Mouse (Mus musculus): ENCODE results near the gene Cdk4. TPM values are rescaled to one million over a fixed set of nuclear protein-coding genes. Genes with fewer than 3 reads are reported as not detected.
A peak's percentile ranks its signal among the peaks of the same experiment; 100 is the strongest.

Gene Cdk4
- polyA plus RNA-seq, 1 experiment from 2014 or later: 209 TPM

DNA sequence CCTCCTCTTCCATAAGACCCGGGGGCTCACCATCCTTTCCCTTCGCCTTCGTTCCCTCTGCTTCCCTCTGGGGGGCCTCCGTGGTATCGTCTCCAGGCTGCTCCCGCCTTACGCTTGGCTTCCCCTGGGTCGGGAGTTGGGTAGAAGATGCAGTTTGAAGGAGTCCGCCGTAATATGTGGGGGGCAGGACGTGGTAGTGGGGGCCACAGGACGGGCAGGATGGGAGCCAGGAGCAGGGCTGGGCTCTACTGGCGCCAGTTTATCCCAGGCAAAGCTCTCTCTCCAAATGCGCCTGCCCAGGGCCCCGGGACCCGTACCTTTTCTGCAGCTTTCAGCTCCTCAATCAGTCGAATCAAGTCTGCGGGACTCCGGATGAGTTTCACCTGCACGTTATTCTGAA lies 35.2 kb downstream of the Cdk4 start:
- H3K9ac ChIP-seq (replicated peaks): no peak overlapping the region
- 83% methylated on average over 20 of the region's 20 CpGs for WGBS (ENCODE audit: insufficient replicate concordance)
- TF ChIP-seq CTCF (IDR thresholded peaks at IDR 0.05; ENCODE audit: low read depth): no peak
- no peak for TF ChIP-seq EP300 (IDR thresholded peaks at IDR 0.05; ENCODE audit: low read depth)
- H3K9me3 ChIP-seq (ENCODE audit: low read length): no peaks in the 10 kb centered on the region
- no peak overlapping the region for H3K4me3 ChIP-seq (ENCODE audit: low read depth, low read length)
- no peaks in the 10 kb centered on the region for H3K27me3 ChIP-seq (ENCODE audit: insufficient read depth, low read length)
- ATAC-seq: no peak
- H3K36me3 ChIP-seq (replicated peaks; ENCODE audit: insufficient read depth, low read length): peaks cover 53% of the 10 kb centered on the region
- H3K4me1 ChIP-seq (ENCODE audit: insufficient read depth): peaks cover 25% of the 10 kb centered on the region
- no peak for DNase-seq
- no peak overlapping the region for H3K27ac ChIP-seq (ENCODE audit: low read depth)
- no peak overlapping the region for H3K4me2 ChIP-seq (ENCODE audit: low read depth, low read length)

- Histone ChIP-seq H3K27ac (ENCODE audit: low read depth) (no peak overlapping the region), H3K4me3 (ENCODE audit: low read depth, low read length) (no peak overlapping the region), H3K27me3 (ENCODE audit: insufficient read depth, low read length) (no peaks in the 10 kb centered on the region), H3K9me3 (ENCODE audit: low read length) (no peaks in the 10 kb centered on the region), H3K4me1 (ENCODE audit: insufficient read depth) (peaks cover 23% of the 10 kb centered on the region), H3K9ac (replicated peaks) (no peak overlapping the region), H3K36me3 (replicated peaks; ENCODE audit: insufficient read depth, low read length) (peaks cover 53% of the 10 kb centered on the region), H3K4me2 (ENCODE audit: low read depth, low read length) (no peak overlapping the region)
- no peak for TF ChIP-seq CTCF (IDR thresholded peaks at IDR 0.05; ENCODE audit: low read depth)
- no peak for TF ChIP-seq EP300 (IDR thresholded peaks at IDR 0.05; ENCODE audit: low read depth)
- 82% methylated on average over 10 of the region's 10 CpGs for WGBS (ENCODE audit: insufficient replicate concordance)
- DNase-seq (no peak), ATAC-seq (no peak)
Observed at GRCm38 (mm10) chr10:127099191-127099590, 35.9 kb downstream of the Cdk4 start.

- H3K27ac ChIP-seq (ENCODE audit: low read depth): no peak overlapping the region
- H3K4me1 ChIP-seq (ENCODE audit: insufficient read depth): peaks cover 17% of the 10 kb centered on the region
- DNase-seq (no peak), ATAC-seq (peak; percentile 14)
- H3K27me3 ChIP-seq (ENCODE audit: insufficient read depth, low read length): no peaks in the 10 kb centered on the region
- H3K9ac ChIP-seq (replicated peaks): no peak overlapping the region
- 72% methylated on average over 15 of the region's 15 CpGs for WGBS (ENCODE audit: insufficient replicate concordance)
- no peak overlapping the region for H3K4me3 ChIP-seq (ENCODE audit: low read depth, low read length)
- peaks cover 53% of the 10 kb centered on the region for H3K36me3 ChIP-seq (replicated peaks; ENCODE audit: insufficient read depth, low read length)
- TF ChIP-seq EP300 (IDR thresholded peaks at IDR 0.05; ENCODE audit: low read depth): no peak
- no peak for TF ChIP-seq CTCF (IDR thresholded peaks at IDR 0.05; ENCODE audit: low read depth)
- H3K9me3 ChIP-seq (ENCODE audit: low read length): no peaks in the 10 kb centered on the region
- no peak overlapping the region for H3K4me2 ChIP-seq (ENCODE audit: low read depth, low read length)
Observed at GRCm38 (mm10) chr10:127099868-127100267, 36.5 kb downstream of the Cdk4 start.

GRCm38 (mm10) chr10:127100414-127100813 lies 37.1 kb downstream of the Cdk4 start:
- H3K36me3 ChIP-seq (replicated peaks; ENCODE audit: insufficient read depth, low read length): peaks cover 50% of the 10 kb centered on the region
- ATAC-seq (peak; percentile 78), DNase-seq (no peak)
- no peaks in the 10 kb centered on the region for H3K27me3 ChIP-seq (ENCODE audit: insufficient read depth, low read length)
- no peaks in the 10 kb centered on the region for H3K9me3 ChIP-seq (ENCODE audit: low read length)
- 42% methylated on average over 8 of the region's 8 CpGs for WGBS (ENCODE audit: insufficient replicate concordance)
- H3K4me1 ChIP-seq (ENCODE audit: insufficient read depth): peaks cover 14% of the 10 kb centered on the region
- H3K9ac ChIP-seq (replicated peaks): no peak overlapping the region
- H3K27ac ChIP-seq (ENCODE audit: low read depth): peak overlapping the region; percentile 44; the same call in 1 of the 2 replicates
- no peak overlapping the region for H3K4me2 ChIP-seq (ENCODE audit: low read depth, low read length)
- H3K4me3 ChIP-seq (ENCODE audit: low read depth, low read length): no peak overlapping the region
- TF ChIP-seq EP300 (IDR thresholded peaks at IDR 0.05; ENCODE audit: low read depth) (peak; percentile 82; the same call in 1 of the 2 replicates), CTCF (IDR thresholded peaks at IDR 0.05; ENCODE audit: low read depth) (no peak)

GRCm38 (mm10) chr10:127101151-127101550 lies 37.8 kb downstream of the Cdk4 start:
- DNase-seq: no peak
- H3K9ac ChIP-seq (replicated peaks): no peak overlapping the region
- H3K4me3 ChIP-seq (ENCODE audit: low read depth, low read length): no peak overlapping the region
- ATAC-seq: no peak
- no peak overlapping the region for H3K4me2 ChIP-seq (ENCODE audit: low read depth, low read length)
- TF ChIP-seq CTCF (IDR thresholded peaks at IDR 0.05; ENCODE audit: low read depth) (no peak), EP300 (IDR thresholded peaks at IDR 0.05; ENCODE audit: low read depth) (no peak)
- H3K9me3 ChIP-seq (ENCODE audit: low read length): no peaks in the 10 kb centered on the region
- H3K27ac ChIP-seq (ENCODE audit: low read depth): peak overlapping the region; percentile 44; the same call in 1 of the 2 replicates
- WGBS (ENCODE audit: insufficient replicate concordance): 62% methylated on average over 6 of the region's 6 CpGs
- H3K4me1 ChIP-seq (ENCODE audit: insufficient read depth): peaks cover 14% of the 10 kb centered on the region
- H3K36me3 ChIP-seq (replicated peaks; ENCODE audit: insufficient read depth, low read length): peaks cover 43% of the 10 kb centered on the region
- H3K27me3 ChIP-seq (ENCODE audit: insufficient read depth, low read length): no peaks in the 10 kb centered on the region

DNA sequence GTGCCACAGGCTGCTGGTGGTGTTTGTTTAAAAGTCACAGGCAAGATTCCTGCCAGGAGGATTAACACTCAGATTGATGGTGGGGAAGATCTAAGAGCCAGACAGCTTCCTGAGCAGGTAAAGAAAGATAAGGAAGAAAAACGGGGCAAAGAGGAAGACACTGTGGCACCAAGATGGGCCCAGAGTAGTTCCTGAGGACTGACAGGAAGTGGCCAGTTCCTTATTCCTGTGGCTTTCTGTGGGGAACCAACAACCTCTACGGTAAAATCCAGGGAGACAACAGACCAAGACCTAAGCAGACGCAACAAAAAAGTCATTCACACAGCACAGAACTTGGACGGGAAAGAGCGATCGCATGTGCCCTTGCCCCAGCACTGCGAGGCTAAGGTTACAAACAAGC lies 40.3 kb downstream of the Cdk4 start:
- peak overlapping the region; percentile 57; the same call in 1 of the 2 replicates for H3K27ac ChIP-seq (ENCODE audit: low read depth)

More for the DNA sequence above, 40.3 kb downstream of the Cdk4 start:
- Histone ChIP-seq H3K4me1 (ENCODE audit: insufficient read depth) (peaks cover 18% of the 10 kb centered on the region), H3K36me3 (replicated peaks; ENCODE audit: insufficient read depth, low read length) (peaks cover 32% of the 10 kb centered on the region), H3K9me3 (ENCODE audit: low read length) (no peaks in the 10 kb centered on the region), H3K9ac (replicated peaks) (no peak overlapping the region), H3K4me3 (ENCODE audit: low read depth, low read length) (no peak overlapping the region), H3K27me3 (ENCODE audit: insufficient read depth, low read length) (no peaks in the 10 kb centered on the region), H3K4me2 (ENCODE audit: low read depth, low read length) (no peak overlapping the region)
- 34% methylated on average over 7 of the region's 7 CpGs for WGBS (ENCODE audit: insufficient replicate concordance)
- DNase-seq (no peak), ATAC-seq (no peak)
- TF ChIP-seq CTCF (IDR thresholded peaks at IDR 0.05; ENCODE audit: low read depth) (no peak), EP300 (IDR thresholded peaks at IDR 0.05; ENCODE audit: low read depth) (no peak)

Measured in liver, postnatal 0 days (tissue).